Mouse (Mus musculus) brain, embryonic 14.5 days (tissue): ENCODE measurements around the gene Nedd9. TPM values are rescaled to one million over a fixed set of nuclear protein-coding genes. Genes with fewer than 3 reads are reported as not detected.

Source experiments
- DNase-seq: peaks from one replicate; pipeline ENCODE4 v3.0.0-alpha.2; 2011; ENCODE audit warnings: low read depth
- CTCF ChIP-seq: fragments of 200-500 bp; IDR thresholded peaks from 2 replicates; pipeline ENCODE4 v1.5.1; 2012; ENCODE audit warnings: inconsistent platforms, mild to moderate bottlenecking, moderate library complexity, borderline replicate concordance; ENCODE audit not compliant: insufficient read depth, insufficient read length; ENCODE audit errors: extremely low read depth
- POLR2A ChIP-seq: fragments of 200-500 bp; IDR thresholded peaks from 2 replicates; pipeline ENCODE4 v1.6.1; 2012; ENCODE audit warnings: mild to moderate bottlenecking, inconsistent platforms, borderline replicate concordance; ENCODE audit not compliant: poor library complexity, insufficient read depth, insufficient read length, severe bottlenecking; ENCODE audit errors: extremely low read depth
- polyA plus RNA-seq: library from polyadenylated mRNA; depleted of rRNA; stranded (reverse); fragments of >200 nt; gene quantifications from 2 replicates; pipeline ENCODE4 v1.2.3, GENCODE M21; 2012

Nedd9 gene
- polyA plus RNA-seq, 1 experiment: 14.1 TPM

DNA sequence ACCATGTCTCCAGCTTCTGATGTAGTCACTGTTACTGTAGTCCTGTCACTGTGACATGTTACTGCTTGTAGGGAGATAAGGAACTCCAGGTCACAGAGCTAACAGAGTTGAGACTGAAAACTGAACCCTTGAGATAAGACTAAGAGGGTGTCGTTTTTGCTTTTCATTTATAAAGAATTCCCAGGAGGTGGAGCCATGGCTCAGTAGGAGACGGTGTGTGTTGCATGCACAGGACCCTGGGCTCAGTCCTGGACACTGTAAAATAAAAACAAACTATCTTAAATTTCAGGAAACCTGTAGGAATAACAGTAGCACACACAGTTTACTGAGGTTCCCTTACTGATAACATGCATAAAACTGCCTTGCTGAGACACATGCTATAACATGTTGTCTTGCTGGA is 188.6 kb downstream of the Nedd9 start:
- DNase-seq: no peak
- TF ChIP-seq CTCF (0 out of 2 replicates have a peak, but pooled peaks have one; percentile 4), POLR2A (no peak)

DNA sequence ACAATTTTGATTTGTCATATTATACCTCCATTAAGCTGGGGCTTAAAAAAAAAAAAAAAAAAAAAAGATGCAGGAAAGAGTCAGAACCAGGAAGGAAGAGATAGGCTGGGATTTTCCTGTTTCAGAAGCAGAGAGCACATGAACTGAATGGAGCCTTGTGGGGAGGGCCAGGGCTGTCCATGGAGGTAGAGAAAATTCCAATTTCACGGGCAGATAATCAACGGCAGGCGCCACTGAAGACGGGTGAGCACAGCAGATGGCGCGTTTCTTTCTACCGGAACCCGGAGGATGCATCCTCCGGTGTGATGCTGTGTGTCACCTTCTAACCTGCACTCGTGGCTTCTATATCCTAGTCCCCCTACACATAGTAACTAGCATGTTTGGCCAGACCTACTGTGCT is 190.8 kb downstream of the Nedd9 start:
- peak; percentile 36 for DNase-seq
- TF ChIP-seq CTCF (no peak), POLR2A (no peak)

DNA sequence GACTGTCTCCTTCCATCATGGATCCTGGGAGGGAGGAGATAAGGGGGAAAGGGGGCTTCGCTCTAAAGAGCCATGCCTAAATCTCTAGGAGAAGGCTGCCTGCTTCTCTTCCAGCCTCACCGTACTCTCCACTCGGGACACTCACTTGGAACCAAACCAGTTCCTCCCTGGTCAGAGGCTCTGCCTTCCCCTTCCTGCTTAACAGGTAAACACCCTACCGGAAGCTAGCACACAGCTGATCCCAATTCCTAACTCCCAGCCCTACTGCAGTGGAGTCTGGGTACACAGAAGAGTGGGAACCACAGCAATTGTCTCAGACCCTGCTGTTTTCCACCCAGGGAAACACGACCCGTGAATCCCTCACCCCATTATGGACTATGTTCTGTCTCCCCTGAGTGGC is 191.3 kb downstream of the Nedd9 start:
- no peak for TF ChIP-seq POLR2A
- TF ChIP-seq CTCF: no peak

DNA sequence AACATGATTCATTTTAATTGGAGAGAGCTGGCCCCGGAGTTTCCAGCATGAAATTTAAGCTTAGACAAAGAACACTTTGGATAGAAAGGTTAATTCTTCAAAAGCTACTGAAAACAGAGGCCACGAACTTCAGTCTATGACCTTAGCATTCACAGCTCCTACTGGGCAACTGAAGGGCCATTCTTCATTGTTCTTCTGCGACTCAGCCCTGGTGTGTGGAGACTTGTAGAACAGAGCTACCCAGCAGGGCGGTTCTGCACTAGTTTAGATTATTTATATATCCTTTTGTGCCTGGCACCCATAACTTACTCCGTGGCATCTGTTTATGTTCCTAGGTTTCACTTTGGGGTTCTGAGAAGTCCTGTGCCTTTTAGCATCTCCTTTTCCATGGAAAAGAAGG is 193.6 kb downstream of the Nedd9 start:
- TF ChIP-seq CTCF (no peak), POLR2A (no peak)

More for the DNA sequence above, 191.3 kb downstream of the Nedd9 start:
- no peak for DNase-seq

DNA sequence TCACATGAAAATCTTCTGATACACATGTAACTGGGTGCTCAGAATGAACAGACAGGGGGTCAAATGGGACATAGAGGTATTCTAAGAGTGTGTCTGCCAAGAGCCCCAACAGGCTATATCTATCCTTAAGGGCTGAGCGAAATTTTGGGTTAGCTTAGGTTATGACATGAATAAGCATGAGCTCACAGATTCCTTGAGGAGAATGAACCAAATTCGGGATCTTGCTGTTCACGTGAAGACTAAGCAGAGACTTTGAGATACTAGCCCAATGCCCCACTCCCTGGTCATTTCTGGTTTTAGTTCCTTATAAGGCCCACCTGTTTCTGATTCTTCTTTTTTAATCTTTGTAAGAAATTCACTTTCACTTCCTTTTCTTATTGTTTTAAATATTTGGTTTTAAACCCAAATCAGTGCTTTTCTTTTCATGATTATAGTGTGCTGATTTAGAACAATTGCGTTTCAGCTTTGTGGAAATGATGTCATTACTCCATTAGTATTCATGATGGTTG is 195.6 kb downstream of the Nedd9 start:
- no peak for TF ChIP-seq POLR2A

More for the DNA sequence above, 193.6 kb downstream of the Nedd9 start:
- DNase-seq: no peak

DNA sequence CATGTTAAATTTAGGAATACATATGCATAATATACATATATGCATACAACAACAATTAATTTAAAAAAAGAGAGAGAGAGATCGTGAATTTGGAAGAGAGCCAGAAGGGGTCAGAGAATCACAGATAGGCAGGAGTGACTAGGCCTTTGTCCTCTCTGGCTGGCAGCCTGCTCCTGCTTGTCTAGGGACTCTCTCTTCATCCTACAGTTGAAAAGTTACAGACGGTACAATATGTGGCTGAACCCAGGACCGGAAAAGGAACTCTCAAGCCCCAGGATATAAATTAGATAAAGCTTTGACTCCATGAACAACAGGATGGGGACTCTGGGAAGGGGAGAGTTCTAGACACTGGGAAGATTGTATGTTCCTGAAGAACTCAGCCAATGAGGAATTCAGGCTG is 200.9 kb downstream of the Nedd9 start:
- no peak for DNase-seq
- no peak for TF ChIP-seq POLR2A
- no peak for TF ChIP-seq CTCF

More for the DNA sequence above, 195.6 kb downstream of the Nedd9 start:
- DNase-seq: no peak

DNA sequence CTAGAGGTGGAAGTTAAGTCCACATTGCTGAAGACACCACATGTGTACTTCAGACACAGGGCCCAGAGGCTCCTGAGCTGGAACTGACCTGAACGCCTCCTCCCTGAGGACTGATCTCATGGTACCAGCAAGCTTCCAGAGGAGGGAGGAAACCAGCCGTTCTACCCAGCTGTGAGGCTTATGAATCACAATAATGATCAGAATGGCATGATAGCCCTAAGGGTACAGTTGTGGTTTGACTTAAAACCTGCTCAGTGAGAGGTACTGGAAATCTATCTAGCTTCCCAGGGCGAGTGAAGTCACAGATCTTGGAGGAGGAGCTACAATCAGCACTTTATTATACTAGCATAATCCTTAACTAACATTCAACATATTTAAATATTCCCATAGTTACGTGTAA is 201.7 kb downstream of the Nedd9 start:
- TF ChIP-seq CTCF (no peak), POLR2A (no peak)
- DNase-seq: no peak

DNA sequence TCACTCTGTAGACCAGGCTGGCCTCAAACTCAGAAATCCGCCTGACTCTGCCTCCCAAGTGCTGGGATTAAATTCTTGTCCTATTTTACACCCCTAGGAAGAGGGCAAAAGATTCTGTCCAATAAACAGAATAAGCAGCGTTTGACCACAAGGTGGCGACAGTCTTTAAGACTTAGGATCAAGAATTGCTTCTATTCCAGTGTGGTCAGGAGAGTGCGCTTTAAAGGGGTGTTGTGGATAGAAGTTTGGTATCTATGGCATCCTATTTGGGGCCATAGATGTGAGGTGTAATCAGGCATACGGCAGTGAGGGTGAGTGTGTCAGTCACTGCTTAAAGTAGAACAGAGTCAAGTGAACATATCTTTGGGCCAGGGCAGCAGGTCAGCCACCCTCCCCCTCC is 203.9 kb downstream of the Nedd9 start:
- no peak for TF ChIP-seq POLR2A
- TF ChIP-seq CTCF: peak; percentile 69; the same call in 1 of the 2 replicates

DNA sequence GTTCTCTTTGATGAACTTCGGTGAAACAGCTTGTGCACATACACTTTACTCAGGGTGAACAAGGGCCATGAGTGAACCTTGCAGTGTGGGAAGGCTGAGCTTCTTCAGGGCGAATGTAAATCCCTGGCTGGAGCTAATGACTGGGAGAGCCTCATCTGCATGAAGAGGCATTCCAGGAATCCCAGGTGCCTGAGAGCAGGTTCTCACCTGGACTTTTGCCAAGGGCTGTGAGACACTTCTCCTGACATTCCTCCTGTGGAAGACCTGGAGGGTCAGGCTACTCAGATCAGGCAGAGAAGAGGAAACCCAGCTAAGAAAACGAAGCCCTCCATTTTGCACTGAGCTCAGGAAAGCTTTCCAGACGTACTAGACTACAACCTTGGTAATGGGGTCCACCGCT is 206.5 kb downstream of the Nedd9 start:
- DNase-seq: no peak

More for the DNA sequence above, 203.9 kb downstream of the Nedd9 start:
- peak; percentile 90 for DNase-seq

DNA sequence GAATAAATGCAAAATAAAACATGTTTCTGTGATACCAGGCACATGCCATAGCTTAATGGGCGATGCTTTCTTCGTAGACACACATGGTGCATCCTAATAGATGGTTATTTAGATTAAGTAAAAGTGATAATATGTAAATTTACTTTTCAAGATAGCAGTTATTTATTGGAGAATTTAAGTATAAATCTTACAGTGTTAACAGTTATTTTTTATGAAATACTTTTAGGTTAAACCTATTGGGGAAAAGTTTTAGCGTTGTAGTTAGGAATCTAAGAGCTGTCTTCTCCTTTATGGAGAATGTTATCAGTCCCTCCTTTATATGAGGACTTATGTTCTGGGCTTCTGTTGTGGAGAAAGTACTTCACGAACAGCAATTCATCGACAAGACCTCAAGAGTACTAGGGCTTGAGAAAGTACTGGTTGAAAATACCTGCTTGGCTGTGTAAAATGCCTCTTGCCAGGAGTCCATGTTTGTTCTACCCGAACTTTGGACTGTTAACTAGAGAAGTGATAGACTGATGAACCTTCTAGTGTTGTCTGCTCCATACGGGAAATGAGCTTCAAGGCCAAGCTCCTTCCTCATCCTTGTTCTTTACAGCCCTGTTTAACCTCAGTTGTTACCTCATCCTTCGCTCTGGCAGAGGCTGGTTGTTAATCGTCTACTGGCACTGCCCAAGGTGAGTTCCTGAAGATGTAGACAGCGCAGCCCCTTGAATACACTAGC is 213.1 kb downstream of the Nedd9 start, which contains the start of gene Gm17364:
Gm17364 (minus strand) TSS at position 51 of the 724 bp plus-strand sequence.
- no peak for TF ChIP-seq CTCF
- TF ChIP-seq POLR2A: no peak

More for the DNA sequence above, 206.5 kb downstream of the Nedd9 start:
- TF ChIP-seq POLR2A: no peak
- no peak for TF ChIP-seq CTCF

DNA sequence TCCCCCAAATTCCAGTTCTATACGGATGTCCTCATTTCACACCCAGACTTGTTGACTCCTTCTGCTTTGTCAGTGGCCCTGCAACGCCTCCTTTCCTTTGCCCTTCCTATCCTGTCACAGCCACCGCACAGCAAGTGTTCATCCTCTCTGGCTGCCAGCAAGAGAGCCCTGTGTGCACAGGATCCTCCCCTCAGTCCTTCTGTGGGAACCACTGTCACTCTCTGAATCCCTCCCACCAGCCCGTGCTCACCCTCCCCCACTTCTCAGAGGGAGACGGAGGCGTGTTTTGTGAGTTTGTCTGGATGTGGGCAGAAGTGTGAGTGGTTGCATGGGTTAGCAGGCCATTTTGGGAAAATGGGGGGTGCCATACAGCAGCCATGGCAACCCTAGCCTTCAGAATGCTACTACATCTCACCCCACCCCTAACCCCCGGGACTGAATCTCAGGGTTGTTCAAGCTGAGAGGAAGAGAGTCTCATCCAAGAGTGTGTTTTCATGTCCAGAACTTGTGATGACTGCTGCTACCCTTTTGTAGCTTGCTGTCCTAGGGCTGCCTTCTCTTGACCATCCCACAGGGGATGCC is 219.2 kb downstream of the Nedd9 start:
- peak; percentile 30 for DNase-seq

More for the DNA sequence above, 213.1 kb downstream of the Nedd9 start, which contains the start of gene Gm17364:
- DNase-seq: no peak

More for the DNA sequence above, 219.2 kb downstream of the Nedd9 start:
- TF ChIP-seq POLR2A: no peak
- no peak for TF ChIP-seq CTCF
